ENCODE assay signal across 8 mouse cellular contexts in the genomic region with DNA sequence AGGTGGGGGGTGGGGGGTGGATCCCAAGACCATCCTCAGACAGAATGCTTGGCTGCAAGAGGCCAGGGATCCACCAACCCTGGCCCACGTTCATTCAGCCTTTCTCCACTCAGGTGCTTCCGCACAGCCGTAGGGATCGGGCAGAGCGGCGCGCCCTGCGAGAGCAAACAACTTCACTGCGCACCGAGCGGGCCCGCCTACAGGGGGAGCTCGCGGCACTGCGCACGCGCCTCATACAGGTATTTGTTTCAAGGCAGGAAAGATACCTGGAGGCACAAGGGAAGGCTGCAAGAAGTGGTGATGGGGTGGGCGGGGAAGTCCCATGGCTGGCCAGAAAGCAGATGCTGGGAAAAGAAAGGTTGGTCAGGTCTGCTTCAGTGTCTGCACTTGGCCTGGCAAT. TPM values are rescaled to one million over a fixed set of nuclear protein-coding genes. Genes with fewer than 3 reads are reported as not detected.
DNase-seq lines count a peak whose midpoint lies in the region; ATAC-seq and TF ChIP-seq lines count a peak whose summit lies in the region.

No protein-coding gene starts in this region.

- peaks cover 14% of the 10 kb centered on the region for H3K4me1 ChIP-seq in midbrain, embryonic 10.5 days
- no peaks in the 10 kb centered on the region for H3K4me1 ChIP-seq in midbrain, embryonic 16.5 days (ENCODE audit: control insufficient read depth, insufficient read depth, low read length)
- no peaks in the 10 kb centered on the region; the same call in 1 of the 2 replicates for H3K4me1 ChIP-seq in embryonic fibroblast, embryonic 13.5 days (ENCODE audit: control insufficient read depth, insufficient read depth, low read length)
- no peaks in the 10 kb centered on the region for H3K4me1 ChIP-seq in liver, embryonic 13.5 days (replicated peaks)
- no peaks in the 10 kb centered on the region for H3K4me1 ChIP-seq in spleen, adult 2 months (ENCODE audit: control insufficient read depth, insufficient read depth, insufficient read length)

- H3K36me3 ChIP-seq in midbrain, embryonic 10.5 days: no peaks in the 10 kb centered on the region
- H3K36me3 ChIP-seq in midbrain, embryonic 16.5 days (ENCODE audit: control insufficient read depth, insufficient read depth, low read length): no peaks in the 10 kb centered on the region
- H3K36me3 ChIP-seq in liver, embryonic 13.5 days: no peaks in the 10 kb centered on the region
- H3K36me3 ChIP-seq in spleen, adult 2 months (ENCODE audit: control insufficient read depth, insufficient read depth, low read length): no peaks in the 10 kb centered on the region

- H3K4me3 ChIP-seq in midbrain, embryonic 10.5 days: no peak overlapping the region
- H3K4me3 ChIP-seq in midbrain, embryonic 16.5 days (ENCODE audit: low read depth, low read length): no peak overlapping the region
- H3K4me3 ChIP-seq in embryonic fibroblast, embryonic 13.5 days (ENCODE audit: insufficient read depth, low read length): no peak overlapping the region
- no peak overlapping the region for H3K4me3 ChIP-seq in liver, embryonic 13.5 days (replicated peaks)
- no peak overlapping the region for H3K4me3 ChIP-seq in spleen, adult 2 months (ENCODE audit: extremely low read depth, insufficient read depth, insufficient read length)

- TF ChIP-seq POLR2A in embryonic fibroblast, embryonic 13.5 days (IDR thresholded peaks at IDR 0.05; ENCODE audit: low read depth, low read length): no peak
- no peak for TF ChIP-seq POLR2A in spleen, adult 2 months (IDR thresholded peaks at IDR 0.05; ENCODE audit: low read depth, low read length)

- H3K9ac ChIP-seq in midbrain, embryonic 16.5 days (ENCODE audit: low read depth, low read length): no peak overlapping the region
- no peak overlapping the region for H3K9ac ChIP-seq in liver, embryonic 13.5 days

- H3K27me3 ChIP-seq in midbrain, embryonic 10.5 days (ENCODE audit: low read depth, poor library complexity, severe bottlenecking): peaks cover 26% of the 10 kb centered on the region
- H3K27me3 ChIP-seq in midbrain, embryonic 16.5 days (ENCODE audit: control insufficient read depth, insufficient read depth, low read depth, low read length): 0 out of 2 replicates have a peak, but pooled peaks cover 2% of the 10 kb centered on the region
- peaks cover 5% of the 10 kb centered on the region; the same call in 1 of the 2 replicates for H3K27me3 ChIP-seq in liver, embryonic 13.5 days
- no peaks in the 10 kb centered on the region for H3K27me3 ChIP-seq in spleen, adult 2 months (ENCODE audit: control insufficient read depth, insufficient read depth, low read length)

- H3K9me3 ChIP-seq in midbrain, embryonic 10.5 days (replicated peaks): no peaks in the 10 kb centered on the region
- no peaks in the 10 kb centered on the region for H3K9me3 ChIP-seq in midbrain, embryonic 16.5 days (replicated peaks; ENCODE audit: control insufficient read depth, low read length, poor library complexity, severe bottlenecking)
- no peaks in the 10 kb centered on the region for H3K9me3 ChIP-seq in liver, embryonic 13.5 days (replicated peaks)

- ATAC-seq in CD4-positive, CD25-positive, alpha-beta regulatory T cell, adult 4 months: no peak
- ATAC-seq in midbrain, embryonic 16.5 days: no peak
- no peak for ATAC-seq in liver, embryonic 13.5 days (ENCODE audit: low read depth)

- WGBS in midbrain, embryonic 10.5 days: 6% methylated on average over 18 of the region's 18 CpGs
- 10% methylated on average over 18 of the region's 18 CpGs for WGBS in midbrain, embryonic 16.5 days
- 6% methylated on average over 18 of the region's 18 CpGs for WGBS in liver, embryonic 13.5 days (ENCODE audit: insufficient replicate concordance)
- 15% methylated on average over 18 of the region's 18 CpGs for WGBS in spleen, adult 2 months

- TF ChIP-seq CTCF in embryonic fibroblast, embryonic 13.5 days (IDR thresholded peaks at IDR 0.05; ENCODE audit: borderline replicate concordance, insufficient read depth, low read length): peak; percentile 42; the same call in 1 of the 2 replicates
- TF ChIP-seq CTCF in spleen, adult 2 months (IDR thresholded peaks at IDR 0.05; ENCODE audit: extremely low read depth, insufficient read depth, insufficient read length, insufficient replicate concordance): peak; percentile 68

- DNase-seq in CD4-positive, CD25-positive, alpha-beta regulatory T cell, adult 2 months (ENCODE audit: low read depth, low spot score): peak; percentile 66
- DNase-seq in midbrain, embryonic 10.5 days (ENCODE audit: low spot score): peak; percentile 48
- peak; percentile 13 for DNase-seq in liver, embryonic 13.5 days
- peak in 1 of 2 experiments; percentile 33 for DNase-seq in spleen, adult 2 months (ENCODE audit: low read depth in 1 of 2, low spot score in 2 of 2)
- DNase-seq in layer of hippocampus, adult 18-20 months (ENCODE audit: low spot score in 2 of 2): no peak

- H3K27ac ChIP-seq in midbrain, embryonic 10.5 days (replicated peaks): no peak overlapping the region
- H3K27ac ChIP-seq in midbrain, embryonic 16.5 days (ENCODE audit: low read length): no peak overlapping the region
- H3K27ac ChIP-seq in embryonic fibroblast, embryonic 13.5 days (ENCODE audit: insufficient read depth, low read length): no peak overlapping the region
- no peak overlapping the region for H3K27ac ChIP-seq in liver, embryonic 13.5 days
- H3K27ac ChIP-seq in spleen, adult 2 months (ENCODE audit: insufficient read depth, low read length): no peak overlapping the region

- H3K4me2 ChIP-seq in midbrain, embryonic 16.5 days (ENCODE audit: low read length): no peak overlapping the region
- no peak overlapping the region for H3K4me2 ChIP-seq in liver, embryonic 13.5 days

RNA-seq across cellular contexts. Expression of gene Sned1, which starts 11.7 kb away (rescaled TPM):
- under 1 TPM in 1 of 2 experiments, not detected in 1; 0.13 TPM for polyA plus RNA-seq in CD4-positive, CD25-positive, alpha-beta regulatory T cell, adult 4 months (2017; shearing (Covaris generic))
- polyA plus RNA-seq in midbrain, embryonic 10.5 days (2016; fragmentation: Nextera tagmentation; extraction: Ambion mirVana): 1.2 and 3.1 TPM in 2 replicates
- 5.5 and 6.2 TPM in 2 replicates for polyA plus RNA-seq in midbrain, embryonic 16.5 days (2015; fragmentation: Nextera tagmentation; extraction: Ambion mirVana)
- polyA plus RNA-seq in embryonic fibroblast, embryonic 13.5 days (2011; ENCODE audit: insufficient read length, low read depth, missing spikeins): 21.8 and 35.2 TPM in 2 replicates
- polyA plus RNA-seq in liver, embryonic 13.5 days (2015; fragmentation: Nextera tagmentation; extraction: Ambion mirVana): 0.25 and 0.29 TPM in 2 replicates
- polyA plus RNA-seq in spleen, adult 2 months (2012; rRNA removed): 12.5 and 12.8 TPM in 2 replicates
- 1 to 10 TPM; 4.8 to 6.1 TPM for total RNA-seq in layer of hippocampus, adult 18-20 months (2021)

RNA-seq across cellular contexts. Expression of gene Crocc2, which starts 55.4 kb away (rescaled TPM):
- polyA plus RNA-seq in CD4-positive, CD25-positive, alpha-beta regulatory T cell, adult 4 months (2017; shearing (Covaris generic)): not detected
- polyA plus RNA-seq in midbrain, embryonic 10.5 days (2016; fragmentation: Nextera tagmentation; extraction: Ambion mirVana): 0.02 and 0.07 TPM in 2 replicates
- 0.51 and 0.74 TPM in 2 replicates for polyA plus RNA-seq in midbrain, embryonic 16.5 days (2015; fragmentation: Nextera tagmentation; extraction: Ambion mirVana)
- polyA plus RNA-seq in embryonic fibroblast, embryonic 13.5 days (2011; ENCODE audit: insufficient read length, low read depth, missing spikeins): 0.20 and 0.32 TPM in 2 replicates
- not detected in 2 replicates for polyA plus RNA-seq in liver, embryonic 13.5 days (2015; fragmentation: Nextera tagmentation; extraction: Ambion mirVana)
- 0.08 and 0.16 TPM in 2 replicates for polyA plus RNA-seq in spleen, adult 2 months (2012; rRNA removed)
- under 1 TPM; 0.20 to 0.42 TPM for total RNA-seq in layer of hippocampus, adult 18-20 months (2021)

Comparison
In these comparisons a context has a peak if more than half of its experiments do, and no peak if none do; other contexts are left out.
1. DNase-seq: peak in CD4-positive, CD25-positive, alpha-beta regulatory T cell, adult 2 months (single experiment), midbrain, embryonic 10.5 days (single experiment) and liver, embryonic 13.5 days (single experiment); none in layer of hippocampus, adult 18-20 months (0 of 2).